Mouse (Mus musculus): Measurements from ENCODE around the gene Isg20l2.
A peak's percentile ranks its signal among the peaks of the same experiment; 100 is the strongest.

Isg20l2 gene

DNA sequence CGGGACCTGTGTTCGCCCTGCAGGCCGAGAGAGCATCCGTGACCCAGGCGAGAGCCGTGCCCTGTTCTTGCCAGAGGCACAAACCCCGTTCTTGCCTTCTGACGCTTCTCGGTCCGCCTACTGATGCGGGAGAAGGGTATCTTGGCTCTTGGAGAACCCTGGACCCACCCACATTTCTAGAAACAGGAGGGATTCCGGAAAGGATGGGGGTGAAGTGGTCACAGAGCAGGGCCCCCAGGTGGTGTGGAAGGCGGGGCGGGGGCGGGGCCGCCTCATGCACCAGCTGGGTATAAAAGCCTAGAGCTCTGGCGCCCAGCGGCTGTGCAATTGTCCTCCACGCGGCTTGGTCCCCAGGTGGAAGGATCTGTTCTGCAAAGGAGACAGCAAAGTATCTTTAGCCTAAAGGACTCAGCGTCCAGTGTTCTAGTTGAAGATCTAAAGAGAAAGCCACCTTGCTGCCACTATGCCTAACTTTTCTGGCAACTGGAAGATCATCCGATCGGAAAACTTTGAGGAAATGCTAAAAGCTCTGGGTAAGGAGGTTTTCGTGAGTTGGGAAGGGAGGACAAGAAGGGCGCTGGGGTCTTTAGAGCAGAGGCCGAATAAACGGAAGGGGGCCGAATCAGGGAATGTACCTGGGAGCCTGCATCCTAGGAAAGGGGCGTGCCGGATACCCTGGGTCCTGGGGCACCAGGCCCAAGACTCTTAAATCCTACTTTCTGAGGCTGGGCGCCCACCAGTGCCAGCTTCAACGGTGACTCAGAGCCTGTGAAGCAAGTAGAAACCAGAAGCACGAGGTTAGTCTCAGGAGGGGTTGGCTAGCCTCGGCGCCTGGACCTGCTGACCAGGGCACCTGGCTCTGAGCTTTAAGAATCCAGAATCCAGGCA lies 18.5 kb downstream of the Isg20l2 start, which contains the start of gene Crabp2:
Crabp2 (plus strand) TSS at position 289 of the 888 bp plus-strand sequence.
- DNase-seq, result no peak

DNA sequence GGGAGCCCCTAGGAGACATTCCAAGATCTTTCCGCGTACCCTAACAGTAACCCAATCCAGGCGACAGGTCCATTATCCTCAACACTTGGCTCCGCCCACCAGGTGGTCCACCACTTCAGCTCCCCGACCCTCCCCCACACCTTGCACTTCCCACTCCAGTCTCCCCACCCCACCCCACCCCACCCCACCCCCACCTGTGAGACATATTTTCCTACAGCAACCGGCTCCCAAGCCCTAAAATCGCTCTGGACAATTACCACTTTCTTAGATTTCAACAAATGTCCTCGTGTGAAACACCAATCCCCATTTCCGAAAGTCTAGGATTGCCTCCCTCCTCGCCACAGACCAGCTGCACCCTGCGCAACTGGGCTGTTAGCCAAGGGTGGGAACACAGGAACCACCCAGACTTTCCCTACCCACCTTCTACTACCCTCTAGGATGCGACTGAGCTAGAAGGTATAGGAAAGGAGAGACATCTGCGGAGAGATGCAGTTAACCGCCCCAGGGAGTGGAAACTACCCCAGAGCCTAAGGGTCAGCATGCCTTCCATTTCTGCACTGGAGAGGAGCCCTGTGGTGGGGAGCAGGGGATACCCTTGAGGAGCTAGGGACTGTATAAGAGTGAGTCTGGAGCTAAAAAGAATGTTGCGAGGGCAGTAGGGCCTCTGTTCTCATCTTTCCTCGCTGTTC lies 19.3 kb downstream of the Isg20l2 start:
- no peak for DNase-seq

DNA sequence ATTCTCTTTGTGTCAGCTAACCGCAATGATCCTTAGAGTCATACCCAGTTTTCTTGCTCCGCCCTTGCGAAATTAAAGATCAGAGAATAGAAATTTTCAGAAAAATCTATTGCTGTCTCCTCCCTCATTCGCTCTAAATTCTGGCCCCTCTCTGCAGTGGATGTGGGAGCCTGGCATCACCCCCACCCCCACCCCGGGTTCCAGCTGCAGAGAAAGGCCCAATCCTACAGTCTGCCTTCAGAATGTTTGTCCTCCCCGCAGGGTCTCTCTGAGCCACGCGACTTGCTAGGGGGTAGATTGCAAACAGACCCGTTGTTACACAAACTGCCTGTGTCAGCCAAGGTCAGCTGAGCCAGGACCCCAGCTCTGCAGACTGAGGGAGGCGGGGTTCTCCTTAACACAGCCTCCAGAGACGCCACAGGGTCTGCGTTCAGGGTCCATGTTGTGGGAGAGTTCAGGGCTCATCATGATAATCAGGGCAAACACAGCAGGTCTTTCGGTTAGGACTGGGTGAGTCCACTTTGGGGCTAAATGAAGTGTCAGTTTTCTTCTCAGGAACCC lies 19.9 kb downstream of the Isg20l2 start:
- DNase-seq, result no peak

DNA sequence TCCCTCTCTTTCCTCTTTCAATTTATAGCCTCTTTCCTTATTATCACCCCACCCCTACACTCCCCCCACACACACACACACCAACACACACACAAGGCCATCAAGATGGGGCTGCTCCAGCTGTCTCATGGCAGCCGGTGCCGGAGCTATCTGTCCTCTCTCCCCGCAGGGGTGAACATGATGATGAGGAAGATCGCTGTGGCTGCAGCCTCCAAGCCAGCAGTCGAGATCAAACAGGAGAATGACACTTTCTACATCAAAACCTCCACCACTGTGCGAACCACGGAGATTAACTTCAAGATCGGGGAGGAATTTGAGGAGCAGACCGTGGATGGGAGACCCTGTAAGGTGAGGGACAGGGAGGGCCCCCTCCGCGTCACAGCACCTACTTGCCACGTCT lies 21.8 kb downstream of the Isg20l2 start:
- no peak for DNase-seq

DNA sequence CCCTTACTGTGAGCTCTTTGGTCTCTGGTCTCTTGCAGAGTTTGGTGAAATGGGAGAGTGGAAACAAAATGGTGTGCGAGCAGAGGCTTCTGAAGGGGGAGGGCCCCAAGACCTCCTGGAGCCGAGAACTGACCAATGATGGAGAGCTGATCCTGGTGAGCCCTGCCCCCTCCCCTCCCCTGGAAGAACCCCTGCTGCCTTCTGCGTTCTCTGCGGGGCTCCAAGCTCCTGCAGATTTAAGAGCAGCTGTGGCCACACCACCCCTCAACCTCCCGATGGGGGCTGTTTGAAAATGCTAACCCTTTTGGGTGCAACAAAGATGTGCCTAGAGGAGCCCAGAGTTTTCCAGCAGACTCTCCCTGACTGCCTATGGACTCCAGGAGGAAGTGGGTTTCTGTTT lies 22.3 kb downstream of the Isg20l2 start:
- no peak for DNase-seq

DNA sequence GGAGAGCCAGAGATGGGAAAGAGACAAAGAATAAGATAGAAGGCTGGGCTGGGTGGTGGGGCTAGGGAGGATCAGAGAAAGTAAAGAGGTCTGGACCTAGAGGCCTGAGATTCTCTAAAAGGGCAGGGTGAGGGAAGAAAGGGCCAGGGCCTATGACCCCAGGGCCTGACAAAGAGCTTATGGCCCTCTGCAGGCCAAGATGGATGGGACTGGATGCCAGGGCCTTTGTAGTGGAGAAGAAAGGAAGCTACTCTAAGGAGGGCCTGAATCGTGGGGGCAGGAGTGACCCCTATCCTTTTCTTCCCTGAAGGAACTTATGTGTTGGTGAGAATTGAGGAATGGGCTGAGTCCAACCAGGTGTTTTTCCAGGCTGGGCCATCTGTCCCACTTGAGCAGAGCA lies 27.9 kb downstream of the Isg20l2 start:
- no peak for DNase-seq

DNA sequence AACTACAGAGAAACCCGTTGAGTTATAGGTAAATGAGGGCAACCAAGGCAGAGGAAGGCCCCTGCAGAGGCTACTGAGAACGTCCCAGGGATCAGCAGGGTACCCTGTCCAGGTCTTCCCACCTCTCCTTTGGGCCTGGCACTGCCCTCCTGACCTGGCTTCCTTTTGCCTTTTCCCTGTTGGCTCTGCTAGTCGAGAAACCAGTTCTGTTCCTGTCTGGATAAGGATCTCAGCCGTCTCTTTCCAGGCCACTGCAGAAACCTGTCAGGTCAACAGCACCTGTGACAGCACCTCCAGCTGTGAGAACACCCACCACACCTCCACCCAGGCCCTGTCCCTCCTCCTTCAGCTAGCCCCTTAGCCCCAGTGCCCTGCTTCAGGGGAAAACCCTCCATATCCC lies 28.4 kb downstream of the Isg20l2 start:
- no peak for DNase-seq

- DNase-seq, result no peak
These were observed 28.9 kb downstream of the Isg20l2 start for GRCm38 (mm10) chr3:87958967-87959366.

GRCm38 (mm10) chr3:87959371-87959770 lies 29.3 kb downstream of the Isg20l2 start:
- DNase-seq, result no peak

- DNase-seq, result no peak
These were observed 30.1 kb downstream of the Isg20l2 start for GRCm38 (mm10) chr3:87960191-87960585.

DNA sequence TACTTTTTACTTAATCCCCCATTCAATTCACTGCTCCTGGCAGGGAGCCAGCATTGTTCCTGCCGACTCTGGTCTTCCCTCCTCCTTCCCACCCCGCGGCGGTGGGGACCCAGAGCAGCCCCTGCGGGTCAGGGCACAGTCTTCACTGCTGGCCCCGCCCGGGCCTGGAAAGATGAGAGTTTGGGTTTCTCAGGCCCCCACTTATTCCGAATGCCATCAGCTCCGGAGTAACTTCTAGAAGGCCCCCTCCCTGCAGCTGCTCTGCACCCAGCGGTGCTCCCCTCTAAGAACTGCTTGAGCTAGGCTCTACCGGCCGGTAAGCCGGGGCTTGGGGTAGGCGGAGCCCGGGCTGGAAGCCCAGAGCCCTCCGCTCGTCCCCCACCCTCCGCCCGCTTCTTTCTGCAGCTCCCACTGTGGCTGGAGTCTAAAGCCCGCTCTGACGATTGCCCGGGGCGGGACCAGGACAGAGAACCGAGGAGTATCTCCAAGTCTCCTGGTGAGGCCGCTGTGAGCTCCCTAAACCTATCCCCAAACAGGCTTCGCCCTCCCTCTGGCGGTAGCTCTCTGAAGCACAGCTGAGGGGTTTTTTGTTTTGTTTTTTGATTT lies 30.6 kb downstream of the Isg20l2 start:
- DNase-seq, result peak; percentile 61

GRCm38 (mm10) chr3:87970184-87970938 lies 40.2 kb downstream of the Isg20l2 start:
- DNase-seq, result no peak

DNA sequence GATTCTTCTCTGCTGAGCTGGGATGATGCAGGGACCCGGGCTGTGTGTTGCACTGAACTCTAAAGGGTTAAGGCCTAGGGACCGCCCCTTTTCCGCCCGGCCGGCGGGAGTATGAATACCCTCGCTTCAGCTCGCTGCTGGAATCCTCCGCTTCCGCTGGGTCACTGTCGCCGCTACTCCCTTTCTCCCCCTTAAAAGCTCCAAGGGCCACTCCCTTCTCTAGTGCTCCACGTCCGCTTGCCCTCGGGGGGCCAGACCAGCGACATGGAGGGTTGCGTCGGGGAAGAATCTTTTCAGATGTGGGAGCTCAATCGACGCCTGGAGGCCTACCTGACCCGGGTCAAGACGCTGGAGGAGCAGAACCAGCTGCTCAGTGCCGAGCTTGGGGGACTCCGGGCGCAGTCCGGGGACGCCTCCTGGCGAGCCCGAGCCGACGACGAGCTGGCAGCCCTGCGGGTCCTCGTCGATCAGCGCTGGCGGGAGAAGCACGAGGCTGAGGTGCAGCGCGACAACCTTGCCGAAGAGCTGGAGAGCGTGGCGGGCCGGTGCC lies 40.9 kb downstream of the Isg20l2 start, which contains the start of gene Nes:
Nes (plus strand) TSS at position 140 of the 550 bp plus-strand sequence.
- no peak for DNase-seq

GRCm38 (mm10) chr3:87971489-87972202 lies 41.5 kb downstream of the Isg20l2 start:
- no peak for DNase-seq

DNA sequence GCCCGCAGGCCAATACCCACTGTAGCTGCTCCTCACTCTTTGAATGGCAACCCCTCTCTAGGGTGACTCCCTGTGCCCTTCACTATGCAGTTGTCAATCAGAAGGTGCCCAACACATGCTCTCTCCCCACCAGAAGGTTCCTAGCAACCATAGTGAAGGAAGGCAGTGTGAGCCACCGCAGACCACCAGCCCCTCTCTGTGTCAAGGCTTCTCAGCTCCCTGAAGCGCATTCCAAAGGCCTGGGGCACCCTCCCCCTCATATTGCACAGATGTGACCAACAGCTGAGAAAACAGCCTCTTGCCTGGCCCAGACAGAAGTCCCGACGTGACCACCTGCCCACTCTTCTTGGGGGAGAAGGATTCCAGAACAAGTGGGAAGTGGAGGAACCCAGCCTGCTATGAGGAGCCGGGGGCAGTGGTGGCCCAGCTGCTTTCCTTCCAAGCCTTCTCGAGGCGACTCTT lies 42.1 kb downstream of the Isg20l2 start:
- no peak for DNase-seq

DNA sequence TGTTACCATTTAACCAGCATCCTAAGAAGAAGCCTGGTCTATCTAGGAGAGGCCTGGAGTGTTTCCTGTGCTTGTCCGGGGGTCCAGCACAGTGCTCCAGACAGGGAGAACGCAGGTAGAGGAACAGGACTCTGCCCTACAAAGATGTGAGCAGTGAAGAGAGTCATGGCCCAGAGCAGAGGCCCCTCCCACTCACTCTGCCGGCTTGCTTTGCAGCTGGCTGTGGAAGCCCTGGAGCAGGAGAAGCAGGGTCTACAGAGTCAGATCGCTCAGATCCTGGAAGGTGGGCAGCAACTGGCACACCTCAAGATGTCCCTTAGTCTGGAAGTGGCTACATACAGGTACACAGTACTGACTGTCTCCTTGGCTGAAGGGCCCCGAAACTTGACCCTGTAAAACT lies 42.7 kb downstream of the Isg20l2 start:
- DNase-seq, result no peak

DNA sequence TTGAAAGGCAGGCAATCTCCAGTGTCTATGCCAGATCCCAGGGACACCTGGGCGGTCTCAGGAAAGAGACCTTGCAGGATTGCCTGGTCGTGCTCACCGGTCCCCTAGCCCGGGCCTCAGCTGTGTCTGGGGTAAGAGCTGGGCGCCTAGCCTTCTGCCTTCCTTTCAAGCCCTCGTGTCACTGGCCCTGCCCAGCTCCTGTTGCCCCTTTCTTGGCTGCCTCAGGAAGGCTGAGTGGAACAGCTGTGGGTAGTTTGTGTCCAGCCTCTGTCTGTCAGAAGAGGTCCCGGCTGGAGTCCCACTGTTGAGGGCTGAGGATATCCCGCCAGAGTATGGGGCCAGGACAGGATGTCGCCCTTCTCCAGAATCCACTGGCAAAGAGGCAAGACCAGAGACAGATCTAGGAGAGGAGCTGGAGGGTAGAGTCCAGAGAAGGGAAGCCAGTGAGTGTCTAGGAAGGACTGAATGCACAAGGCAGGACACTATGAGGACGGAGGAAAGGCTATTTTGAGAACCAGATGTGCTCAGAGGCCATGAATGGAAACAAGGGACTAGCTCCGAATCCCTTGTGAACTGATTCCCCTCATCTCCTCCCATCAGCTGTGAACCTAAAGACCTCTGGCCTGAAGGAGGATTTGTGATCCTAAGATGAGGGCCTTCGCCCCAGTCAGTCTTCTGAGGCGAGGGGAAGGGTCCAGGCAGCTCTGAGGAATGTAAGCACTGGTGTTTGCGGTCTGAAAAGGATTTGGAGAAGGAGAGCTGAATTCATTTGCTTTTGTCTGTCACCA lies 43.7 kb downstream of the Isg20l2 start:
- DNase-seq, result no peak

DNA sequence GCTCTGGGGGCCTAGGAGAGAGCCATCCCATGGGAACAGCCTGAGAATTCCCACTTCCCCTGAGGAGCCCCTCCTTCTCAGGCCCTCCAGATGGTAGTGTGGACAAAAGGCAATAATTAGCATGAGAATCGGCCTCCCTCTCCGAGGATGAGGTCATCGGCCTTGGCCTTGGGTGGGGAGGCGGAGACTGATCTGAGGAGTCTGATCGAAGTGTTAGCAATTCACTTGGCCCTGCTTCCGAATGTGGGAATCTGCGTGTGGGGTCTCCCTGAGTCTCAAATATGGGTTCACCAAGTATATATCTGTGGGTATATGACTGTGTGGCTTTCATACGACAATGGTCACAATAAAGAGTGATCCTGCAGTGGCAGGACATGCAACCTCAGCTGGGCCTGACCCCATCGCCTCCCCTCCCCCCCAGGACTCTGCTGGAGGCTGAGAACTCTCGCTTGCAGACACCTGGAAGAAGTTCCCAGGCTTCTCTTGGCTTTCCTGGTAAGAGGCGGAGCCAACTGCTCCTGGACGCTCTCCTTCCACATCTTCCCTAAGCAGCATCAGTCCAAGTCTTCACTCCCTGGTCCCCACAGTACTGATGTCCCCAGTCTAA lies 44.4 kb downstream of the Isg20l2 start:
- no peak for DNase-seq

- no peak for DNase-seq
These were observed 49.4 kb downstream of the Isg20l2 start for GRCm38 (mm10) chr3:87979493-87979892.

GRCm38 (mm10) chr3:87980085-87980484 lies 50.0 kb downstream of the Isg20l2 start:
- no peak for DNase-seq

Data from cerebellum, adult 11-12 months (tissue).